Mouse (Mus musculus) embryonic facial prominence, embryonic 12.5 days (tissue): ENCODE data around the gene Bub3. TPM values are rescaled to one million over a fixed set of nuclear protein-coding genes. Genes with fewer than 3 reads are reported as not detected.

Experiments
- ATAC-seq: fragments of 200-750 bp; cut with Nextera tagmentation; 2 replicates; pipeline ENCODE4 v1.8.0; 2017; ENCODE audit not compliant: insufficient number of reproducible peaks, insufficient read depth, low FRiP score, low TSS enrichment
- H3K27ac ChIP-seq: fragments of 300-500 bp; sonication (generic); 2 replicates; pipeline ENCODE4 v1.5.1; 2016; ENCODE audit warnings: mild to moderate bottlenecking
- H3K27me3 ChIP-seq: fragments of 300-500 bp; sonication (generic); 2 replicates; pipeline ENCODE4 v1.6.1; 2016; ENCODE audit warnings: mild to moderate bottlenecking, moderate library complexity
- H3K36me3 ChIP-seq: fragments of 300-500 bp; sonication (generic); 2 replicates; pipeline ENCODE4 v1.6.1; 2016; ENCODE audit warnings: mild to moderate bottlenecking
- H3K4me1 ChIP-seq: fragments of 300-500 bp; sonication (generic); 2 replicates; pipeline ENCODE4 v1.6.1; 2016
- H3K4me2 ChIP-seq: fragments of 300-500 bp; sonication (generic); replicated peaks from 2 replicates; pipeline ENCODE4 v1.6.1; 2016; ENCODE audit warnings: mild to moderate bottlenecking, moderate library complexity
- H3K4me3 ChIP-seq: fragments of 300-500 bp; sonication (generic); 2 replicates; pipeline ENCODE4 v1.5.1; 2016; ENCODE audit warnings: mild to moderate bottlenecking
- H3K9ac ChIP-seq: fragments of 300-500 bp; sonication (generic); 2 replicates; pipeline ENCODE4 v1.6.1; 2016; ENCODE audit warnings: mild to moderate bottlenecking, moderate library complexity
- H3K9me3 ChIP-seq: fragments of 300-500 bp; sonication (generic); 2 replicates; pipeline ENCODE4 v1.6.1; 2016; ENCODE audit warnings: mild to moderate bottlenecking, moderate library complexity
- WGBS: fragments of 180-500 bp; shearing (Covaris S2); methylation state at CpG from one replicate; pipeline ENCODE4 v1.1.7; 2016; 5-methylcytosine and 5-hydroxymethylcytosine counted together
- polyA plus RNA-seq: library from polyadenylated mRNA; unstranded; fragments of >200 nt; fragmentation: Nextera tagmentation; extraction: Ambion mirVana; gene quantifications from 2 replicates; pipeline ENCODE4 v1.2.1, GENCODE M21; 2016

The Bub3 gene
- polyA plus RNA-seq, 1 experiment from 2014 or later = 239 TPM

DNA sequence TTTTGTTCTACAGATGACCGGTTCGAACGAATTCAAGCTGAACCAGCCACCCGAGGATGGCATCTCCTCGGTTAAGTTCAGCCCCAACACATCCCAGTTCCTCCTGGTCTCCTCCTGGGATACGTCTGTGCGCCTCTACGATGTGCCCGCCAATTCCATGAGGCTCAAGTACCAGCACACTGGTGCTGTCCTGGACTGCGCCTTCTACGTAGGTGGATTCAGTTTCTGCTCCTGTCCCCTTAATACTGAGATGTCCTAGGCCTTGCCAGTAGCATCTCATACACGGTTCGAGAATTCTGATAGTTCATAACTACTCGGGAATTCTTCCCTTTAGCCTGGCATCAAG is 648 bp downstream of the Bub3 start:
- Histone ChIP-seq H3K4me1 (peaks cover 7% of the 10 kb centered on the region; the same call in 1 of the 2 replicates), H3K9ac (peak overlapping the region; percentile 84), H3K9me3 (no peaks in the 10 kb centered on the region), H3K27ac (peak overlapping the region; percentile 89), H3K36me3 (peaks cover 24% of the 10 kb centered on the region), H3K4me2 (peak overlapping the region; percentile 60), H3K27me3 (peaks cover 23% of the 10 kb centered on the region), H3K4me3 (peak overlapping the region; percentile 81)
- ATAC-seq = peak; percentile 45; the same call in 1 of the 2 replicates
- under 1% methylated on average over 14 of the region's 14 CpGs for WGBS

- H3K27me3 ChIP-seq = no peaks in the 10 kb centered on the region
- H3K9ac ChIP-seq = no peak overlapping the region
- no peaks in the 10 kb centered on the region for H3K9me3 ChIP-seq
- no peak overlapping the region for H3K4me2 ChIP-seq
- no peak for ATAC-seq
- H3K4me1 ChIP-seq = no peaks in the 10 kb centered on the region
- peaks cover 23% of the 10 kb centered on the region for H3K36me3 ChIP-seq
- WGBS = 75% methylated on average over 6 of the region's 6 CpGs
- H3K4me3 ChIP-seq = no peak overlapping the region
- no peak overlapping the region for H3K27ac ChIP-seq
These were observed 15.2 kb downstream of the Bub3 start for GRCm38 (mm10) chr7:131575246-131575645.

DNA sequence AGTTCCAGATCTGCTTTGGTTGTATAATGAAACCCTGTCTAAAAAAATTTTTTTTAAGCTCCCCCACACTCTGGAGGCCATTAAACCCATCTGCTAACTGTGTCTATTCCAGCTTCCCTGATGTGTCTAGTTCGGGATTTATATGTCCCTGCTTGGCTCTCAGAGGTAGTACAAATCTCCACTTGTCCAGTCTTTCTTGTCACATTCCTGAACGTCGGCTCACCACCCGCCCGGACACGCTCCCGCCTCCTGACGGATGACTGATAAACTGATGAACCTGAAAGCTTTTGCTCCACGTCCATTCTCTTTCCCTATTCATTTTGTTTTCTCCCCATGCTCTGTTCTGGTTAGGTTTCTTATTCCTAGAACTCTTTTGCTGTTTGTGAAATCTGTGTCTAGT is 22.2 kb downstream of the Bub3 start:
- WGBS = 78% methylated on average over 9 of the region's 9 CpGs
- Histone ChIP-seq H3K27me3 (no peaks in the 10 kb centered on the region), H3K4me1 (no peaks in the 10 kb centered on the region), H3K9me3 (no peaks in the 10 kb centered on the region), H3K36me3 (no peaks in the 10 kb centered on the region), H3K4me3 (no peak overlapping the region), H3K27ac (no peak overlapping the region), H3K9ac (no peak overlapping the region), H3K4me2 (no peak overlapping the region)
- ATAC-seq = no peak

GRCm38 (mm10) chr7:131585551-131585950 is 25.5 kb downstream of the Bub3 start:
- Histone ChIP-seq H3K4me1 (no peaks in the 10 kb centered on the region), H3K27ac (no peak overlapping the region), H3K27me3 (no peaks in the 10 kb centered on the region), H3K9ac (no peak overlapping the region), H3K36me3 (no peaks in the 10 kb centered on the region), H3K4me3 (no peak overlapping the region), H3K4me2 (no peak overlapping the region), H3K9me3 (no peaks in the 10 kb centered on the region)
- 49% methylated on average over 5 of the region's 5 CpGs for WGBS
- ATAC-seq = no peak

- Histone ChIP-seq H3K27me3 (peaks cover 7% of the 10 kb centered on the region; the same call in 1 of the 2 replicates), H3K4me3 (no peak overlapping the region), H3K9ac (peak overlapping the region; percentile 17; the same call in 1 of the 2 replicates), H3K4me1 (peaks cover 14% of the 10 kb centered on the region; the same call in 1 of the 2 replicates), H3K36me3 (no peaks in the 10 kb centered on the region), H3K27ac (no peak overlapping the region), H3K9me3 (no peaks in the 10 kb centered on the region), H3K4me2 (no peak overlapping the region)
- 0 out of 2 replicates have a peak, but pooled peaks have one; percentile 35 for ATAC-seq
- 15% methylated on average over 12 of the region's 12 CpGs for WGBS
These were observed 37.9 kb downstream of the Bub3 start for GRCm38 (mm10) chr7:131597779-131598482.

DNA sequence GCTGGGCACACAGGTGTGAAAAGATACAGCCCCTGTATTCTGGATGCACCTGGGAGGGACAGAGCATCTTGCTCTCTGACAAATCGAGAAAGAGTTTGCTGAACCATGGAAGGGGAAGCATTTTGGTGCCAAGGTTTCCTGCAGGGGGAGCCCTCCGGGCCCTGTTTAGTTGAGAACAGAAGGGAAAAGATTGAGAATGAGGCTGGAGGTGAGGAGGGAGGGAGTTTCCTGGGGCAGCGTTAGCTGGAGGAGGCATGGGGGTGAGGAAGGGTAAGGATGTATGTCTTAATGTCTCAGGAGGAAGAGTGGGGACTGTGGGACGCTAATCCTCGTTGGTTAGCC is 38.4 kb downstream of the Bub3 start:
- WGBS = 4% methylated on average over 5 of the region's 5 CpGs
- Histone ChIP-seq H3K27me3 (peaks cover 7% of the 10 kb centered on the region; the same call in 1 of the 2 replicates), H3K4me3 (no peak overlapping the region), H3K27ac (no peak overlapping the region), H3K9me3 (no peaks in the 10 kb centered on the region), H3K36me3 (no peaks in the 10 kb centered on the region), H3K9ac (peak overlapping the region; percentile 17; the same call in 1 of the 2 replicates), H3K4me2 (no peak overlapping the region), H3K4me1 (peaks cover 17% of the 10 kb centered on the region; the same call in 1 of the 2 replicates)
- ATAC-seq = no peak

DNA sequence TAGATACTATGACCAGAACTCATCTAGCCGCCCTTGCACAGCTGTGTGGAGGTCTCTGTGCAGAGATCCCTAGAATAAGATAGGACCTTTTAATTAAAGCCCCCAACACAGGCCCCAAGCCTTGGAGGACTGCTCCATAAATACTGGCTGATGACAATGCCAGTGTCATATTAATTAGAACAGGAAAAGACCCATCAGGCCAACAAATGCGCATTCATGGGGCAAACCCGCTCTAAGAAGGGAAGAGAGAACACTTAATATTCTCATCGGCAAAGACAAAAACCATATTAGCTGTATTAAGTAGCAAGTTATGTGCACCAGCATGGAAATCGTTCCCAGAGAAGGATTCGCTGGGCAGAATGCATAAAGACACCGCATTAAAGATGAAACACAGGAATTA is 42.1 kb downstream of the Bub3 start:
- ATAC-seq = no peak

DNA sequence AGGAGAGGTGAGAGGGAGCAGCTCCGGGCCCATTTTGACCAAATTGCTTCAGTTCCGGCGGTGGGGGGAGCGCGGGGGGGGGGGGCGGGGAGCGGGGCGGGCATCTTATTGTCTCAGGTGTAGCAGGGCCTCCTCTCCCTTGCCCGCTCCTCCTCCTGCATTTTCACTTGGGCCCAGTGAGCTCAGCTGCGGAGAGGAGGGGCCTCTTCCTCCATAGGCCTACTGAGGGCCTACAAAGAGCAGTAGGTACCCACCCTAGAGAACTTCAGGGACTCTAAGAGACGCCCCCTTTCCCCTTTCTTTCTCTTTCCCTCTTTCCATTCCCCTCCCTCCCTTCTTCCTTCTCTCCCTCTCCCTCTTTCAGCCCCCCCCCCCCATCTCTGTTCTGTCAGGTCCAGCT is 43.2 kb downstream of the Bub3 start:
- Histone ChIP-seq H3K4me2 (peak overlapping the region; percentile 32; the same call in 1 of the 2 replicates), H3K9me3 (no peaks in the 10 kb centered on the region), H3K27ac (no peak overlapping the region), H3K27me3 (0 out of 2 replicates have a peak, but pooled peaks cover 3% of the 10 kb centered on the region), H3K36me3 (no peaks in the 10 kb centered on the region), H3K4me3 (no peak overlapping the region), H3K9ac (no peak overlapping the region), H3K4me1 (peaks cover 14% of the 10 kb centered on the region; the same call in 1 of the 2 replicates)
- ATAC-seq = no peak
- 7% methylated on average over 10 of the region's 11 CpGs for WGBS

More for the DNA sequence above, 42.1 kb downstream of the Bub3 start:
- Histone ChIP-seq H3K27me3 (peaks cover 7% of the 10 kb centered on the region; the same call in 1 of the 2 replicates), H3K4me1 (peaks cover 17% of the 10 kb centered on the region; the same call in 1 of the 2 replicates), H3K27ac (no peak overlapping the region), H3K36me3 (no peaks in the 10 kb centered on the region), H3K9ac (no peak overlapping the region), H3K9me3 (no peaks in the 10 kb centered on the region), H3K4me3 (no peak overlapping the region), H3K4me2 (no peak overlapping the region)
- WGBS = 72% methylated on average over 7 of the region's 7 CpGs

DNA sequence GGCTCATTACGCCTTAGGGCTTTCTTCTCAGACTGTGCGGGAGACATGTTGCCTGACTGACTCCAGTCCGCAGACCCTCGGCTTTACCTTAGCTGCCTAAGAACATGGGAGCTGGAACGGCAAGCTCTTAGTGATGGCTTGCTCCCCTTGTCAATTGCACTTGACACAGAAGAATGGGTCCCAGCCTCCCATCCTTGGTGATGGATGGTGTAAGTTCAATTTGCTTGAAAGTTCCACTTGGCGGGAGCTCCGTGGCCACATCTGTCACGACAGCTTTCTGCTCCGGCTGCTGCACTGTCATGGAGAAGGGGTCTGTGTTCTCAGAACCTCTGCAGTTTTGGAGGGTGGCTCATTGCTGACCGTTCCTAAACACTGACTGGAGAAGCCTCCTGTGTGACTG is 44.9 kb downstream of the Bub3 start:
- Histone ChIP-seq H3K27ac (no peak overlapping the region), H3K4me1 (0 out of 2 replicates have a peak, but pooled peaks cover 9% of the 10 kb centered on the region), H3K4me2 (no peak overlapping the region), H3K9ac (no peak overlapping the region), H3K27me3 (no peaks in the 10 kb centered on the region), H3K36me3 (no peaks in the 10 kb centered on the region), H3K9me3 (no peaks in the 10 kb centered on the region), H3K4me3 (no peak overlapping the region)
- 89% methylated on average over 10 of the region's 10 CpGs for WGBS
- ATAC-seq = no peak

GRCm38 (mm10) chr7:131605481-131605880 is 45.5 kb downstream of the Bub3 start:
- Histone ChIP-seq H3K27me3 (no peaks in the 10 kb centered on the region), H3K4me3 (no peak overlapping the region), H3K9ac (no peak overlapping the region), H3K4me1 (0 out of 2 replicates have a peak, but pooled peaks cover 9% of the 10 kb centered on the region), H3K36me3 (no peaks in the 10 kb centered on the region), H3K27ac (no peak overlapping the region), H3K4me2 (no peak overlapping the region), H3K9me3 (no peaks in the 10 kb centered on the region)
- WGBS = 74% methylated on average over 4 of the region's 4 CpGs
- no peak for ATAC-seq

DNA sequence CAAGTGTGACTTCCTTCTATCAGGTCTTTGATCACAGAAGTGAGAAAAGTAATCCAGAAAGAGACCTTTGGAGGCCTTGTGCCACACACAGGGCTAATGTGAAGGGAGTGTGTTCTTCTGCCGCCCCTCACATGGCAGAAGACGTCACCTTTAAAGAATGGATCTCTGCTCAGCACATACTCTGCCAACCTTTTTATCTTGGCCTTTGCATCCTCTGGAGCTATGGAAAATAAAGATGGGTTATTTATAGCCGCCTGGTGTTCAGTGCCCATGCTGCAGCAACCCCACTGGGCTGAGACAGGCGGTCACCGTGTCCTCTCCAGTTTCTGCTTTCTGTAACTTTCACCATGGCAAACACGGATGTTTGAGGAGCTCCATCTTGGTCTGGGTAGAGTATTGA is 48.0 kb downstream of the Bub3 start:
- no peak for ATAC-seq
- Histone ChIP-seq H3K9ac (no peak overlapping the region), H3K27me3 (no peaks in the 10 kb centered on the region), H3K4me1 (0 out of 2 replicates have a peak, but pooled peaks cover 2% of the 10 kb centered on the region), H3K9me3 (no peaks in the 10 kb centered on the region), H3K27ac (no peak overlapping the region), H3K36me3 (no peaks in the 10 kb centered on the region), H3K4me3 (no peak overlapping the region), H3K4me2 (no peak overlapping the region)
- 92% methylated on average over 6 of the region's 6 CpGs for WGBS

DNA sequence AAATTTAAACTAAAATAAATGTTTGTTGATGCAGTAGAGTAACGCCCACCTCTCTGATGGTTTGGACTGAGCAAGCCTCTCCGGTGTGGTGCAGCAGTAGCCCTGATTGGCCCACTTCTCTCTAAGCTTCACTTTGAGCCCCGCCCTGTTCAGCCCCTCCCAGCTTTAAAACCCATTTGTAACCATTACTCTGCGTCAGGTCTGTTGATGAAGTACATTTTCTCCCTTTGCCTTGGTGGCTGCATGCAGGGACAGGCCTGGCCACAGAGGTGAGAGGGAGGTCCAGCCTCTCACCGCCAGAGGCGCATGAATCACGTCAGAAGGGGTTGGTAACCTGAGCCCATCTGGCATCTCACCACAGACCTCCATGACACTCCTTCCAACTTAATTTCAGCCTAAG is 49.7 kb downstream of the Bub3 start:
- no peak overlapping the region for H3K4me2 ChIP-seq
- no peak for ATAC-seq
- H3K36me3 ChIP-seq = no peaks in the 10 kb centered on the region
- H3K9me3 ChIP-seq = no peaks in the 10 kb centered on the region
- no peak overlapping the region for H3K9ac ChIP-seq
- no peaks in the 10 kb centered on the region for H3K27me3 ChIP-seq
- no peak overlapping the region for H3K4me3 ChIP-seq
- H3K4me1 ChIP-seq = no peaks in the 10 kb centered on the region
- 30% methylated on average over 7 of the region's 7 CpGs for WGBS
- no peak overlapping the region for H3K27ac ChIP-seq
